Mouse (Mus musculus) testis, postnatal 14 days (tissue): ENCODE results near the gene Nudt11.
"Not testable (repeated sequence)": the region's sequence is repeated elsewhere in the genome, so short reads cannot be mapped to it uniquely, and the experiment has no call there.

Experiments
- DNase-seq: peaks from one replicate; pipeline ENCODE4 v3.0.0; 2021; ENCODE audit warnings: low spot score

Nudt11 gene

DNA sequence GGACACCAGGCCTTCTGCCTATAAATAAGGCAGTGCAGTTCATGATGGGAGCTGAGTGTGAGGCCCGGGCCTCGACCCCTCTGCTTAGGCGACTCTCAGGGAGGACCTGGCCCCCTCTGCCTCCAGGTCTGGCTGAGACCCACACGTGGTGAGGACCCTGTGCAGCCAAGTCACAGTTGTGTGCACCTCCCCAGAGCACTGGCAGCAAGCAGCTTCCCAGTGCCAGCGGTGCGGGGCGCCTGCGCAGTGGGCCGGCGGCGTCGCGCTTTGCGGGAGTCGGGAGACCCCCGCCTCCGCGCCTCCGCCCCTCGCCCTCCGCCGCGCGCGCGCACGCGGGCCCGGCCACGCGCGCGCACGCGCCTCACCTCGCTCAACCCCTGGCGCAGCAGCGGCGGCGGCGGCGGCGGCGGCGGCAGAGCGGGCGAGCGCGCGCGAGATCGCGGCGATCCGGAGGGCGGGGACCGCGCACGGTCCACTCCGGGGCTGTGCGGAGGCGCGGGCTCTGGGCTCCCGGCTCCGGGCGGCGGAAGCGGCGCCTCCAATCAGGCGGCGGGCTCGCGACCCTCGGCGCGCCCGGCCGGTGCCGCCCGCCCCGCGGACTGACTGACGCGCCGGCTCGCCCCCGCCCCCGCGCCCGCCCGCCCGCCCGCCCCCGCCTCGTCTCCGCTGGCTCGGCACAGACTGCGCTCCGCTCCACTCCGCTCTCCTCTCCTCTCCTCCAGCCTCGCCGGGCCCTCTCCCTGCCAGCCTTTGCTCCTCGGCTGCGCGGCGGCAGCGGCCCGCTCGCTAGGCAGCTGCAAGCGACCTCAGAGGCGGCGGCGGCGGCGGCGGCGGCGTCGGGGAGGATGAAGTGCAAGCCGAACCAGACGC lies at the start of gene Nudt11:
Nudt11 (plus strand) TSS at position 388 of the 870 bp plus-strand sequence.
- DNase-seq = peak; percentile 8

GRCm38 (mm10) chrX:6047936-6048614 lies 822 bp downstream of the Nudt11 start:
- not testable (repeated sequence) for DNase-seq

- DNase-seq = no peak
These were observed 14.3 kb downstream of the Nudt11 start for GRCm38 (mm10) chrX:6061563-6061962.

DNA sequence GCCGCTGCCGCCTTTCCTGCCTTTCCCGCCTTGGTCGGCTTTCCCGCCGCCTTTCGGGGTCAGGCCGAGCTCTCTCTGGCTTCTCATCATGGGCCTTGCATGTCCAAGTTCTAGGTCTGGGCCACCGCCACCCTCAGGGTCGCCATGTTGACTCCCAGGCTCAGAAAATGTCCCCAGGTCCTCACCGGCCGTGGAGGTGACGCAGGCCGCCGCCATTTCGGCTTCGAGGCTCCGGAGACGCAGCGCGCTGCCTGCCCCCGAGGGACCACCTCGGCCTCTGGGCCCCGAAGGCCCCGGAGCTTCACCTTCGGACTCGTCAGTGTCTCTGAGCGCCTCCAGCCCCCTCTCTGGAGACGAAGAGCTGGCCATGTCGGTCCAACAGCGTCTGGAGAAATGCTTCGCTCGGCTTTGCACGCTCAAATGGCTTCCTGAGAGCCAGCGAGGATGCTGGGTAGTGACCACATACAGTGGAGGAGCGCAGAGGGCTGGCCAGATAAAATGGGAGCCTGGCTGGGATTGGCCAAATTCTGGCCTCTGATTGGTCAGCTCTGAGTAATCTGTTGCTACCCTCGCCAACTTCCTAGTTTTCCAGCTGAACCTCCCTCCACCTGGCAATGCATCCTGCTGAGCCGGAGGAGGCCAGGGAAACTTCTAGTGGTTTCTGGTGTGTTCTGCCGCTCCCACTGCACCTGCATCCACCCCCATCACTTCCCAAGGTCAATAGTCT lies 35.9 kb downstream of the Nudt11 start, which contains the start of gene AU022751:
AU022751 (minus strand) TSS at position 466 of the 727 bp plus-strand sequence.
- peak; percentile 82 for DNase-seq

- no peak for DNase-seq
These were observed 44.3 kb downstream of the Nudt11 start for GRCm38 (mm10) chrX:6091547-6091946.

DNA sequence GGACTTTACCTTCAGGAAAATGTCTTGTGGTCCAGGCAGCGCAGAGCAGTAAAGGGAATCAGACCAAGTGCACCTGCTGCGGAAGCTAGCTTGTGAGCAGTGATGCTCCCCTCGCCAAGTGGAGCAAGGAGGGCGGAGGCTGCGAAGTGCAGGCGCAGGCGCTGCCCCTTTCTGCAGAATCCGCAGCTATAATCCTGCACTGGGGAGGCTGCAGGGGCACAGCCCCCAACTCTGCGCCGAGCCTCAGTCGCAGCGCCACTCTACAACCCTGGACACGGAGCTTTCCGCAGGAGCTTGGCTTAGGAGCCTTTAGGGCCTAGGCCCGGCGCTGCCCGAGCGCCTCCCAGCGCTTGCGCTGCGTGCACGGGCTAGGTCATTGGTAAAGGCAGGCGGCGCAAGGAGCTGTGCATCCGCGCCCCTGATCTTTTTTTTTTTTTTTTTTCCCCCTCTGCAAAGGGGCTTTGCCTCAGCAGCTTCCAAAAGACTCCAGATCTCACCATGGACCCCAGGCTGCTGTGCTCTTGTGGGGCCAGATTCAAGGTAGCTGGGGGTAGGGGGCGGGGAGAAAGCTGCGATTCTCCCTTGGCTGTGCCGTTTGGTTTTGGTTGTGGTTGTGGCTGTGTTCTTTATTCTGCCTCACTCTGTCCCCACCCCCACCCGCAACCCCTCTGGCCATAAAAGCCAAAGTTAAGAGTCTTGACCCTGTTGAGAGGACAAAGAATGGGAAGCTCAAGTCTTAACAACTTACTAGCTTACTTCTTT lies 44.9 kb downstream of the Nudt11 start:
- peak; percentile 47 for DNase-seq
